Mouse (Mus musculus) c-Kit-negative CD71-positive TER-119-positive erythroid progenitor cells, embryonic 14.5 days (primary cell): ENCODE results near the gene 9630041A04Rik.

Experiments used
- DNase-seq: peaks from one replicate; pipeline ENCODE4 v3.0.0-alpha.2; 2013; ENCODE audit warnings: low read depth, low spot score

Gene 9630041A04Rik

DNA sequence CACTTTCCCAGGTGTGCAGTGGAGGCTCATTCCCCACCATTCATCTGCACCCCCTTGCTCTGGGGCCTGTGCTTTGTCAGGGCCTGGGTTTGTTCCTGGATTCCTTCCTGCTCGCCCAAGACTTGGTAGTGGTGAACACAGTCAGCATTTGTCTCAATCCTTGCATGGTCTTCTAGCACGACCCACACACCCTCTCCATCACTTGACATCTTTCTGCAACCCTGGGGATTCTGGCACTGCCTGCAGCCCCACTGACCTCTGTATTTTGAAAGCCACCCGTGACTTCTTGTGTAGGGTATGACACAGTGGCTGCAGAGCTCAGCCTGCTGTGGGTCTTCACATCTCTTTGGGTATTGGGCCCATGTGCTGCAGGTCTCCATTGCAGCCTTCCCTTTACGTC is 57.1 kb downstream of the 9630041A04Rik start:
- DNase-seq = no peak

DNA sequence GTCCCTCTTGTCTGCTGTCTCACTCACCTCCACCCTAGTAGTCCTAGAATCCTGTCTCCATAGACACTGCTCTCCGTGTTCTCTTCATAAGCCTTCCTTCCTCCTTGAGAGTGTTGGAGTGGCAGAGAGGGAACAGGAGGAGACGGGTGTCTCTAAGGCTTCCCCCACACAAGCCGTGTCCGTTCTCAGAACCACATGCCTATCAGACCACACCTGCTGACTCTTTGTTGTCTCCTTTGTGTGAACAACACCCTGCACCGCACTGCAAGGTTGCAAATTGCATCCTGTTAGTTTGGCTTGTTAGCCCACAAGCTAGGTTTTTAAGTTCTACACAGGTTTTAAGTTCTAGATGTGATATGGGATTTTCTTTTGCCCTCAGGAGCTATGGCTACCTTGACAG is 57.7 kb downstream of the 9630041A04Rik start:
- DNase-seq = no peak

DNA sequence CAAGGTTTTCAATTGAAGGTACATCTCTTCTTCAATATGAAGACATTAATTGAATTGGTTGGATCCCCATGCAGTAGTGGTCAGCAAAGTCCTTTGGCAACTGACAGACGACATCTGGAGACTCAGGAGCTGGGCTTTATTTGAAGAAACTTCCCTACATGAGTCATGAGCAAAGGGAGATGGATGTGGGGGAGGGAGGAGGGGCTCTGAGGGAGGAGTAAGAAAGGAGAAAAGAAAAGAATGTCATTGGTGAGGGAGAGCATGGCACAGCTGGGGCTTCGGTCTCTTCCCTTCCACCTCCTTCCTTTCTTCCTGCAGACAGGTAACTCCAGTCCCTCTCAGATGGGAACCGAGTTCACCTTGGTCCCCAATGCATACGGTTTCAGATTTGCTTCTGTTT is 61.2 kb downstream of the 9630041A04Rik start:
- no peak for DNase-seq

DNA sequence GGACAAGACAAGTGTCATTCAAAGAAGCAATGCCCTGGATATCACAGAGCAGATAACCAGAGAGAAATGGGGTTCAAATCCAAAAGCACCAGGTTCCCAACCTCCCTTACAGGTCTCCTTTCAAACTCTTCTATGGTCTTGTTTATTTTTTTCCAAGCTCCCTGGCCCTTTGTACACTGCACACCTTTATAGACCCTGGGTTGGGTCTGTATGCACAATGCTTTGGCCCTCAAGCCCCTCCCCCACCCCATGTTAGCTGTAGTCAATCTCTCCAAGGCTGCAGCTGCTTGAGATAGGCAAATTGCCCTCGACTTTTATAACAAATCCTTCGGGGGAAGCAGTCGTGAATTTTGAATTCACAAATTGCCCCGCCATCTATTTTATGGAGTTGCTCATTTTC is 63.2 kb downstream of the 9630041A04Rik start:
- DNase-seq = no peak

DNA sequence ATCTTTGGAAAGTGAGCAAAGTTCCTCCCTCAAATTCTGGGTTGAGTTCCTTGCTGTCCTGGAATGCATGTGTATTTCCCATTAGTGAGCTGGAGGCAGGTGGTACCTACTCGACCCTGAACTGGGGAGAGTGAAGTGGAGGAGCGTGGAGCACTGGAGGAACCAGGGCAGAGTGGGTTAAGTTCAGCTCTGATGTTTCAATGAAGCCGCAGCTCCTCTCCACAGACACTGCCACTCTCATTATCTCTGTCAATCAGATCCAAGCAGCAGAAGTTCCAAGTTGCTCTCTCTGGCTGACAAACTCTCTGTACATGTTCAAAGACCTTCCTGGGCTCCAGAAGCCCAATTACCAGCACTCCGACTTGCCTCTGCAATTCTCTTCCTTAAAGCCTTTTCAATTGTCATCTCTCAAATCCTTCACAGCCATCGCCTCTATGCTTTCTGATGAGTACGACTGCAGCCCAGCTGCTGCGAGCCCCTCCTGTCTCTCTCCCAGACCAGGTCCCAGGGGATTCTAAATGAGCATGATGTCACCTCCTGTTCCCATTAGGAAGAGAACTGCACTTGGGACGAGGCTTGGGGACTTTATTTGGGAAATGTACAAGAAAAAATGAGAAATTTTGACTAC is 72.4 kb downstream of the 9630041A04Rik start:
- DNase-seq = no peak

DNA sequence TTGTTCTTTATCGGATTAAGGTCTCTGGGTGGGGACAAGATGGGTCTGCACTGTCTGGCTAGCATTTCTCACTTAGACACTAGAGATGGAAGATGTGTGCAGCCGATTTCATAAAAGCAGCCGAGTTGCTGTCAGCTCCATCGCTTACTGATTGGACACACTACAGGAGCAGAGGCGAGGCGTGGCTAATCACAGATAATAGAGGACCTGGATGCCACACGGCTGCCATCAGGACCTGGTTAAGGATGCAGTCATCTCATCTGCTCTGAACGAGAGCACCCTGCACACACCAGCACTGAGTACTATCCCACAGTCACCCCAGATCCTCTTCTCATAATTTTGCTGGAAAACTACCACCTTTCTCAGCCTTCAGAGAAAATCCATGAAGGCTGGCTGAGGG is 73.2 kb downstream of the 9630041A04Rik start:
- no peak for DNase-seq

DNA sequence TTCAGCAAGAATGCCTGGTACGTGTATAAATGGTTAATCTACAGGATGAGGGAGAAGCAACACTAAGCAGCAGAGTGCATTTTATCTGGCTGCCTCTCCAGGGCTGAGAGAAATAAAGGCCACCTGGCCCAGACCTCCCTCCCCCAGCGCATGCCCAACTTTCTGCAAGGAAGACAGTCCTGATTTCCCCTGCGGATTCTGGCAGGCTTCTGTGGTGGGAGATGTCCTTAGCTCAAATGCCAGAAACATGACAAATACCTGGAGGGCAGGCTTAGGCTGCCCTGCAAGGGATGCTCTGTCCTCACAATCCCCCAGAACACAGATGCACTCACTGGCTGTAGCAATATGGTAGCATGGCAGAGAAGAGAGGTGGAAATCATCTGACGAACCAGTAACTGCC is 76.4 kb downstream of the 9630041A04Rik start:
- DNase-seq = no peak

DNA sequence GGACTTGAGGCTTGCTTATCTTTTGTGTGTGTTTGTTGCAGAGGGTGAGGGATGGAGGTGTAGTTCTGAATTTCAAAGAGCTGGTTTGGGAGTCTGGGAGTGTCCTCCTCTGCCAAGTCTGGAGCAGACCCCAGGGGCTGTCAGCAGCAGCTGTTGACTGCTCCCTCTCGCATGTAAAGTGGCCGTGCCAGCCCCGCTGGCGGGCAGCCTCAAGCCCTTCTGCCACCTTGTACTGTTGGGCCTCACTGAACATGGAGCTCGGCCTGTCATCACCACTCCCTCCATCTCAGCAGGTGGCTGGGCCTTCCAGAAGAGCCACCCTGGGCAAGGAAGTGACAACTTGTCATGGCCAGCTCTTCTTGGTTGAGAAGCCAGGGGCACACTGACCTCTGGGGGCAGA is 77.4 kb downstream of the 9630041A04Rik start:
- no peak for DNase-seq

DNA sequence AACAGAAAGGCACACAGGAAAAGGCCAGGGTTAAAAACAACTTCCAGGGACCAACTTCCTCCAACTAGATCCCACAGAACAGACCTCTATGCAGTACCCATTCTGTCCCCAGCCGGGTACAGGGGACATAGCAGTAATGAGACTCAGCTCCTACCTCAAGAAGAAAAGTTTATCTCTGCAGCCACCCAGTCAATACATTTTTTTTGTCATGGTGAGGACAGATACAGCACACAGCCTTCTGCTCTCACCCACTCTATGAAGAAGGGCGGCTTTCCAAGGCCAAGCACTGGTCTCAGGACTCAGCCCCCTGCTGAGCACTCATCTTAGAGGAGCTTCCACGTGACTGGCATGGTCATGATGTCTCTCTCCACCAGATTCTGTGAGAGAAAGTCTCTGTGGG is 78.5 kb downstream of the 9630041A04Rik start:
- no peak for DNase-seq

DNA sequence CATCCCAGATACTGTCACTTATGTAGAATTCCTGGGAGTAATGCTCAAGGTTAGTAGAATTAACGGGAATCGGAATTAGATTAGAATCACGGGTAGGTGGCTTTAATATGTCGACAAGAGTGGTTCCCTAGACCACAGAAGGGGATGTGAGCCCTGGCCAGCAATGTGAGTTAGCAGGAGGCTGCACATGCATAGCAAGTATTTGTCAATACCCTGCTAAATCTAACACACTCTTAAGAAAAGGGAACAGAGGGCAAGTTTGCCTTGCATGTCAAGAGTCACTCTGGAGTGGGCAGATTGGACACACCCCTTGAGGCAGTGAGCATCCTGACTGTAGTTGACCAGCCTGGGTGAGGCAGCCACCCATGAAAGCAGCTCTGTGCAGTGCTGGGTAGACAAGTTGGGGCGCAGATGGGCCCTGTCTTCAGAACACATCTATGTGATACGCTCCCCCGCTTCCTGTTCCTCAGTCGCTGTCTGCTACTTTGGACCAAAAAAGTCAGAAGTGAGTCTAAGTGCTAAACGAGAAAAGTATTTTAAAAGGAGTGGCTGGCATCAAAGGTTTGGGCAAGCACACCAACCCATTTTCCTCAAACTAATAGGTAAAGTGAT is 80.5 kb downstream of the 9630041A04Rik start:
- DNase-seq = no peak

DNA sequence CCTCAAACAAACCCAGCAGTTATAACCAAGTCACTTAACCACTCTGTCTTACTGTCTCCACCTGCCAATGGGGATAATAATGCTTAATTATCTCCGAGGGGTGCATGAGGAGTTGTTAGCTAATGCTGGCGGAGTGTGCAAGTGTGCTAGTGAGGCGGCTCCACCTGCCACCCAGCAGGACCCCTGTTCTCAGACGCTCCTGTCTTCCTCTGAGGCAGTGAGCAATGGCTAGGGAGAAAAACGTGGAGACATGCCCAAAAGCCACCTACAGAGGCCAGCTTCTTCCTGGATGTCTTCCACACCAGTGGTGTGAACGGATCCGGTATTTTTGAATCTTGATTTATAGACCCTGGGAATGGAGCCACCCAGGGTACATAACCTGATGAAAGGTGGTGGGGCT is 83.7 kb downstream of the 9630041A04Rik start:
- DNase-seq = no peak

DNA sequence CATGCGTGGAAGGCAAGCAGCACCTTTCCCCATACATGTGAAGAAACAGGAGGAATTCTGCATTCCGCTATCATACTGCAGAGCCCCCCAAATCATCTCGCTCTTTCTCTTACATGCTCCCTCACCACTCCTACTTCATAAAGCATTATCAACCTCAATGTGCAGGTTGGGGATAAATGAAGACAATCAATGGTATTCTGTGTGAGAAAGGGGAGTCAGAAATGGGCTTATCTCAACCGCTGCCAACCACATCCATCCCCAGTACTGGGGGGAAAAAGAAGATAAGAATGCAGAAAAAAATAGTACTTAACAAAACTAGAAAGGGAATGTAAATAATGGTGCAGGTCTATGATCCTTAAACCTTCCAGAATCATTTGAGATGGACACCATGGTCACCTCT is 84.2 kb downstream of the 9630041A04Rik start:
- no peak for DNase-seq

DNA sequence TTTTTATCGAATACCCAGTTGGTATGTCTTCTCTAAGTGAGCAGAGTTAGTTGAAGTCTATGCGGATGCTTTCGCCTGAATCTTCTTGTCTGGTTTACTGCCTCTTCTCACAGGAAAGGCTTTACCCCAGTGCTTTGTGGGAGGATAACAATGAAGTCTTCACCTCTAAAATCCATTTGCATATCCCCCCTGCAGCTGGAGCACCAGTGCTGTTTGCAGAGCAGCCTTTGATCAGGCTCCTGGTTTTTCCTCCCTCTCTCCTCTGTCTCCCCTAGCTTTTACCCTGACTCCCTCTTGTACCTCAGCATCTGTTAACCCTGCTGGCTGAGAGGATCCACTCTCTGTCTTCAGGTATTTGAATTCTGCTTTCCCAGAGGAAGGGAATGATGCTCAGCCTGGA is 88.5 kb downstream of the 9630041A04Rik start:
- no peak for DNase-seq

DNA sequence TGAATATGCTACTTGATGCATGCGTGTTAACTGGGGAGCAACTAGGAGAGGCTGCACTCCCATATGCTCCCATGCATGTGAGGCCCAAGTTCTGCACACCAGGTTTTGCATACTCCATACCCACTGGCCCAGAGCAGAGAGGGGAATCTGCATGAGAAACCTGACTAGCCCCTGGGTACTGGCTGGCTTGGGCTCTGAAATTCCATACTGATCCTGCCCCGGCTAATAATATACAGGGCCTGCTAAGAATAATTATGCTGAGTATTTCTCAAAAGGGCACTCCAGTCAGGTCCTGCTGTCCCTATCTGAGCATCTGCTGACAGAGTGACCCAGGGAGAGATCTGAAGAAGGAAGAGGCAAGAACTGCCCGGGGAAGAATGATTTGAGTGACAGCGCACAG is 92.9 kb downstream of the 9630041A04Rik start:
- no peak for DNase-seq

DNA sequence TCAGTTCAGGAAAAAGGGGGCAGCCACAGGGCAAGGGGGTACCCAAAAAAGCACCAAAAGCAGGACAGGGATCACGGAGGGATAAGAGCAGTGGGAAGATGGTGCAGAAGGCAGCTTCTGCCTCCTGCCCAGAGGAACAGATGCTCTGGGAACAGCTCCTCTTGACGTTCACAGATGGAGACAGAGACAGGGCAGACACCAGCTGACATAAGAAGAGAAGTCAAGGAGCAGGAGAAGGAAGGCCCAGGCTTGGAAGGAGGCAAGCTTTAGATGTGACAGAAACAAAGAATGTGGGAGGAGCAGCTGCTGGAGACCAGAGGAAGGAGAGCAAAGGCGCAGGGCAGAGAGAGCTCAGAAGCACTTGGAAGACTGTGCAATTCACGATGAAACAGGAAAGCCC is 94.6 kb downstream of the 9630041A04Rik start:
- DNase-seq = no peak

DNA sequence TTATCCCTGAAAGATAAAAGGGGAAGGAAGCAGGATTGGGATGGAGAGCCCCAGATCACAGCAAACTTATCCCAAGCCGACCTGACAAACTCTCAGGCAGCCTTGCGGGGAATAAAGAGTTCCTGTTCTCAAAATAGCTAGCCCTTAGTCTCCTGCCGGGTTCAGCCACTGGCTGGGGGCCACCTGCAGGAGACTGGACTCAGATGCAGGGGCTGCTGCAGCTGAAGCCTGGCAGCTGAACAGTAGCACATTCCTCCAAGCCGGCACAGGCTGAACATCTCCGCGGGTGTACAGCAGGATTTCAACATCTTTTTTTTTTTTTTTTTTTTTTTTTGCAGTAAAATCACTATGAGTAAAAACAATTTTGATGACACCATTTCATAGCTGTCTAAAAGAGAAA is 110.2 kb downstream of the 9630041A04Rik start:
- DNase-seq = no peak

DNA sequence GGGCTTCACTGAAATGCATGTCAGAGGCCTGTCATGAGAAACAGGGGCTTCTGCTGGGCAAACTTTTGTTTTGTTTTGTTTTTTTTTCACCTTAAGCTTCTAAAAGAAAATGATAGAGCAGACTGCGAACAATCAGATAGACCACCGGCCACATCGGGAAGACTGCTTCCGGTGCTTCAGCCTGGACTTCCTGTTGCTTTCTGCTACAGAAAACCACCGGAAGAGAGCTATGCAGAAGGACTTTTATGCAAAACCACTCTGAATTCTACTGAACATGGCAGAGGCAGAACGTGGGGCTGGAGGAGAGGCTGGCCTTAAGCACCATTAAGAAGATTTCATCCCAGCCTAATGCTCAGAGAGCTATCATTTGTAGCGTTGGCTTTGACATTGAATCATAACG is 110.7 kb downstream of the 9630041A04Rik start:
- DNase-seq = no peak

DNA sequence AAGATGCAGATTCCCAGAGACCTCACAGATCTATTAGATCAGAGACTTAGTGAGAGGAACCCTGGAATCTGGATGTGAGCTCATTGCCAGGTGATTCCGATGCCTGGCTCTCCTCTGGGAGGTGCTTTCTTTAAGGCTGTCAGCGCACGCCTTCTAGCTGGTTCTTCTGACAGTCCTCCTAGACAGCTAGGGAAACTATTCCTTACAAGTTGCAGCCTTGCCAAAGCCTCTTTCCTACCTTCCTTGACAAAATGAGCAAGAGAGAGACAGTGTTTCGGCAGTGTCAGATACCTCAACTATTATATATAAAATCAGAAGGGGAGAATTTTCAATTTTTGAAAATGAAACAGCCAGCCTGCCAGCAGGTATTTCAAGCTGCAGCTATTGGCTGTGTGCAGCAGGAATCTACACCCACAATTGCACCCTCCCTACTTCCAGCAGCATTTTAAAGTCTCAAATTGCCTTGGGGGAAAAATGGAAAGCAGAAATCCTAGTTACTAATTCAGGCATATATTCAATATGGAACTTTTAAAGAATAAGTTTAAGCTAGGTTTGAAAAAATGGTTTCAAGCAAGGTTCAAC is 115.3 kb downstream of the 9630041A04Rik start:
- DNase-seq = no peak

DNA sequence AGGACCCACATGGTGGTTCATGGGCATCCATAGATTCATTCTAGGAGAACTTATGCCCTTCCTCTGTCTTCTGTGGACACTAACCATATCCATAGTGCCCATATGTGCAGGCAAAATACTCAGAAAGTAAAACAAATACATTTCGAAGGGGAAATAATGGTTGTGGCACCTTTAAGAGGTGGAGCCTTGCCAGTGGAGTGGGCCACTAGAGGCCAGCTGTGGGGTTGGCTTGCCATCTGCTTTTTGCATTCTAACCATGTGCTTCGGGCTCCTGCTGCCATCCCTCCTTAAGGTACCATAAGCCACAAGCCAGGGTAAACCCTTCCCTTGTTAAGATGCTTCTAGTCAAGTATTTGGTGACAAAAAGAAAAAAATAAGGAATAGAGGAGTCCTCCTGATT is 119.5 kb downstream of the 9630041A04Rik start:
- no peak for DNase-seq

DNA sequence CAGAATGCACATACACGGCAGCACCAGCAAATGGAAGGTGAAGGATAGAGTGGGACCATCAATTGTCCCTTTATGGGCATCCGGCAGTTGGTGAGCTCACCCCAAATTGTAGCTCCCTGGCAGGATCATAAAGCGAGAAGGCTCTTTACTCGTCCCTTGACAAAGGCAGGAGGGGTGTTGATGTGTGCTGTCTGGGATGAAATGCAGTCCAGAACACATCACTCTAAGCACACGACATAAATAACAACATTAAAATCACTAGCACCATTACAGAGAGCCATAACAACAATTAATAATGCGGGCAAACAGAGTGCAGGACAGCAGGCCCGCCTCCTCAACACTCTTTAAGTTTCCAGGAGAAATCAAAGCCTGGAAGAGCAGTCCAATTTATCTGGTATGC is 120.7 kb downstream of the 9630041A04Rik start:
- DNase-seq = no peak

DNA sequence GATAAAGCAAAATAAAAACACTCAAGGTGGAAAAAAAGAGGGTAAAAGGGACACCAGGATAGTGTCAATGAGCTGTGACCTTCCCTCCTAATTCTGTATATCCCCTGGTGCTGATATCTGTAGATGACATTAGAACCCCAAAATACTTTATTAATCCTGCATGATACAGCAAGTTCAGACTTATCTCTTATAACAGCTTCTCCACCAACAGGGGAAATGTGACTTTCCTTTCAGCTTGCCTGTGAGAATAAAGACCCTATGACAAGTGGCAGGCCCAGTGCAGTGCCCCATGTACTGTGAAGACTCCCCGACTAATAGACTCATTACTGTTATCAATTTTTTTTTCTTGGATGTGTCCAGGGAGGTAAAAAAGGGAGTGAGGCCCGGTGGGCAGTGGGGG is 125.3 kb downstream of the 9630041A04Rik start:
- DNase-seq = no peak

DNA sequence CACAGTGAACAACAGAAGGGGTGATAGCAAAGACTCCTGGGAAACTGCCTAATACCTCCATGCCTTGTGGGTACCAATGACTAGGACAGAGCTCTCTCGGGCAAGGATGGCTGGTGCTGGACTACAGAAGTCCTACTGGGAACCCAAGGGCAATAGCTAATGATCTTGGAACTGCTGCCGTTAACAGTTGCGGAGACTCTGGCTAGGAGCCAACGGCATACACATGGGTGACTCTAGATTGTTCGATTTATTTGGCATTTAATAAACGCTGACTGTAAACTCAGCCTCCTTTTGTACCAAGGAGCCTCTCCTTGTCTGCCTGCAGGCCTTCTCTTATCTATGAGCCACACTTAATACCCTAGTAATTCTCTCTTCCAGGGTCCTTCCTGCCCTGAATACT is 128.4 kb downstream of the 9630041A04Rik start:
- DNase-seq = no peak

DNA sequence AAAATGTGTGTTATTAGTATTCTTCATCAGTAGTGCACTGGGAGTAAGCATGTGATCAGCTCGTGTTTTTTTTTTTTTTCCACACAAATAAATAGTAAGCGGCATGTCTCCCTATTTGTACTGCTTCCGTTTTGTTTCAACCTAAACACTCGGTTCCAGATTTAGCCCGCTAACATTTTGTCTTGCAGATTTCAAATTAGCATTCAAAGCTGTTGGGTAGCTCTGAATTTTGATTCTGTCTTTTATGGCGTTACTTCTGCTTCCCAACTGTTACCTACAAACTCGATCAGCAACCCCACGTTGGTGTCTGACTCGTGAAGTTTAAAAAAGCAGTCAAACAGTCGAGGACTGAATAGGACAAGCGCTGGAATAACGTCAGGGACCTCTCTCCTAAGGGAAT is 129.2 kb downstream of the 9630041A04Rik start:
- no peak for DNase-seq
